Mouse (Mus musculus): Measurements from ENCODE around the gene Spx. TPM values are rescaled to one million over a fixed set of nuclear protein-coding genes. Genes with fewer than 3 reads are reported as not detected.

Spx gene
- polyA plus RNA-seq, 1 experiment: not detected

- H3K4me1 ChIP-seq (ENCODE audit: control insufficient read depth, insufficient read depth, low read length): peaks cover 1% of the 10 kb centered on the region
- H3K4me3 ChIP-seq (ENCODE audit: low read depth, low read length): no peak overlapping the region
- TF ChIP-seq EP300 (IDR thresholded peaks at IDR 0.05; ENCODE audit: insufficient read depth, low read depth, low read length): no peak
- no peak for TF ChIP-seq CTCF (IDR thresholded peaks at IDR 0.05; ENCODE audit: low read depth, low read length)
- no peak for TF ChIP-seq POLR2A (IDR thresholded peaks at IDR 0.05; ENCODE audit: insufficient read depth, low read length)
- no peaks in the 10 kb centered on the region for H3K27me3 ChIP-seq (ENCODE audit: control insufficient read depth, insufficient read depth, low read length, poor library complexity, severe bottlenecking)
- no peaks in the 10 kb centered on the region for H3K9me3 ChIP-seq (replicated peaks; ENCODE audit: control insufficient read depth, insufficient read depth, low read length, poor library complexity, severe bottlenecking)
- H3K9ac ChIP-seq (ENCODE audit: low read depth, poor library complexity, severe bottlenecking): no peak overlapping the region
- H3K36me3 ChIP-seq (ENCODE audit: control insufficient read depth, insufficient read depth, low read length, poor library complexity, severe bottlenecking): no peaks in the 10 kb centered on the region
- H3K27ac ChIP-seq (ENCODE audit: insufficient read depth, low read length): no peak overlapping the region
These were observed 49.0 kb downstream of the Spx start for GRCm38 (mm10) chr6:142462194-142462593.

Other genes starting within 250 kb of the Spx start
- not detected in 2 replicates for gene Slco1a6, start 204.9 kb upstream of the Spx start, polyA plus RNA-seq (2011; ENCODE audit: insufficient read depth, insufficient read length, low read depth, missing spikeins)
- not detected in 2 replicates for gene Iapp, start 115.0 kb upstream of the Spx start, polyA plus RNA-seq (2011; ENCODE audit: insufficient read depth, insufficient read length, low read depth, missing spikeins)
- not detected in 2 replicates for gene Slco1a5, start 90.5 kb upstream of the Spx start, polyA plus RNA-seq (2011; ENCODE audit: insufficient read depth, insufficient read length, low read depth, missing spikeins)
- gene Pyroxd1, start 67.8 kb upstream of the Spx start, polyA plus RNA-seq (2011; ENCODE audit: insufficient read depth, insufficient read length, low read depth, missing spikeins): 9.9 and 11.0 TPM in 2 replicates
- gene Recql, start 26.4 kb upstream of the Spx start, polyA plus RNA-seq (2011; ENCODE audit: insufficient read depth, insufficient read length, low read depth, missing spikeins): 55.0 and 55.6 TPM in 2 replicates
- gene Golt1b, start 26.2 kb upstream of the Spx start, polyA plus RNA-seq (2011; ENCODE audit: insufficient read depth, insufficient read length, low read depth, missing spikeins): 61.4 and 68.0 TPM in 2 replicates
- gene Gys2, start 59.7 kb downstream of the Spx start, polyA plus RNA-seq (2011; ENCODE audit: insufficient read depth, insufficient read length, low read depth, missing spikeins): not detected in 2 replicates
- 661 and 669 TPM in 2 replicates for gene Ldhb, start 94.5 kb downstream of the Spx start, polyA plus RNA-seq (2011; ENCODE audit: insufficient read depth, insufficient read length, low read depth, missing spikeins)
- not detected in 2 replicates for gene Kcnj8, start 158.2 kb downstream of the Spx start, polyA plus RNA-seq (2011; ENCODE audit: insufficient read depth, insufficient read length, low read depth, missing spikeins)

Data from ES-Bruce4 (cell line).